Mouse (Mus musculus) skeletal muscle tissue, adult 2 months (tissue): ENCODE data around the gene Nlgn2.

Experiments used
- DNase-seq: peaks from one replicate; pipeline ENCODE4 v3.0.0-alpha.2; 2012; ENCODE audit warnings: low read depth, low spot score

The Nlgn2 gene

GRCm38 (mm10) chr11:69837604-69837951, at the start of gene Nlgn2:
Gene Nlgn2 (minus strand): TSS chr11:69837784.
- DNase-seq, result no peak

GRCm38 (mm10) chr11:69886907-69887635, 49.5 kb upstream of the Nlgn2 start:
- DNase-seq, result no peak

- no peak for DNase-seq
These were observed 47.1 kb upstream of the Nlgn2 start for GRCm38 (mm10) chr11:69884663-69885062.

- DNase-seq, result no peak
These were observed 46.7 kb upstream of the Nlgn2 start for GRCm38 (mm10) chr11:69884240-69884639.

- no peak for DNase-seq
These were observed 46.1 kb upstream of the Nlgn2 start for GRCm38 (mm10) chr11:69883527-69884151.

- DNase-seq, result no peak
These were observed 45.5 kb upstream of the Nlgn2 start for GRCm38 (mm10) chr11:69883066-69883465.

- DNase-seq, result no peak
These were observed 44.4 kb upstream of the Nlgn2 start for GRCm38 (mm10) chr11:69881787-69882670.

GRCm38 (mm10) chr11:69880853-69881603, 43.4 kb upstream of the Nlgn2 start, which contains the start of gene Kctd11:
Gene Kctd11 (minus strand): TSS chr11:69881406.
- peak; percentile 90 for DNase-seq

- DNase-seq, result peak; percentile 57
These were observed 42.9 kb upstream of the Nlgn2 start for GRCm38 (mm10) chr11:69880506-69880852.

GRCm38 (mm10) chr11:69879711-69880110, 42.1 kb upstream of the Nlgn2 start:
- no peak for DNase-seq

GRCm38 (mm10) chr11:69878952-69879351, 41.4 kb upstream of the Nlgn2 start:
- no peak for DNase-seq

- DNase-seq, result no peak
These were observed 40.8 kb upstream of the Nlgn2 start for GRCm38 (mm10) chr11:69878399-69878798.

- no peak for DNase-seq
These were observed 40.3 kb upstream of the Nlgn2 start, which contains the start of gene Tmem95 for GRCm38 (mm10) chr11:69877878-69878277. Gene Tmem95 (minus strand): TSS chr11:69878018.

- DNase-seq, result peak; percentile 77
These were observed 39.3 kb upstream of the Nlgn2 start for GRCm38 (mm10) chr11:69876867-69877266.

- DNase-seq, result no peak
These were observed 38.6 kb upstream of the Nlgn2 start for GRCm38 (mm10) chr11:69876186-69876585.

- DNase-seq, result no peak
These were observed 34.9 kb upstream of the Nlgn2 start for GRCm38 (mm10) chr11:69872451-69872850.

- no peak for DNase-seq
These were observed 34.2 kb upstream of the Nlgn2 start for GRCm38 (mm10) chr11:69871822-69872221.

- DNase-seq, result no peak
These were observed 32.9 kb upstream of the Nlgn2 start for GRCm38 (mm10) chr11:69870289-69871069.

GRCm38 (mm10) chr11:69867335-69867734, 29.8 kb upstream of the Nlgn2 start:
- DNase-seq, result no peak

GRCm38 (mm10) chr11:69865561-69865960, 28.0 kb upstream of the Nlgn2 start:
- DNase-seq, result no peak
